Mouse (Mus musculus) intestine, postnatal 0 days (tissue): ENCODE measurements around the gene Olig1. TPM values are rescaled to one million over a fixed set of nuclear protein-coding genes. Genes with fewer than 3 reads are reported as not detected.
A peak's percentile ranks its signal among the peaks of the same experiment; 100 is the strongest.

Experiments
- ATAC-seq: fragments of 200-750 bp; cut with Nextera tagmentation; 2 replicates; pipeline ENCODE4 v1.8.0; 2017; ENCODE audit warnings: mild to moderate bottlenecking, moderate TSS enrichment, moderate library complexity
- H3K27ac ChIP-seq: fragments of 300-500 bp; sonication (generic); 2 replicates; pipeline ENCODE4 v1.5.1; 2014; ENCODE audit warnings: mild to moderate bottlenecking, low read depth, low read length, moderate library complexity
- H3K27me3 ChIP-seq: fragments of 300-500 bp; sonication (generic); replicated peaks from 2 replicates; pipeline ENCODE4 v1.6.1; 2014; ENCODE audit warnings: low read length, mixed read lengths; ENCODE audit not compliant: control insufficient read depth, insufficient read depth
- H3K36me3 ChIP-seq: fragments of 300-500 bp; sonication (generic); 2 replicates; pipeline ENCODE4 v1.6.1; 2014; ENCODE audit warnings: mild to moderate bottlenecking, moderate library complexity; ENCODE audit not compliant: control insufficient read depth, insufficient read depth
- H3K4me1 ChIP-seq: fragments of 300-500 bp; sonication (generic); replicated peaks from 2 replicates; pipeline ENCODE4 v1.6.1; 2014; ENCODE audit warnings: antibody characterized with exemption, low read length, mixed read lengths; ENCODE audit not compliant: control insufficient read depth, insufficient read depth
- H3K4me2 ChIP-seq: fragments of 300-500 bp; sonication (generic); replicated peaks from 2 replicates; pipeline ENCODE4 v1.6.1; 2014; ENCODE audit warnings: low read depth, mild to moderate bottlenecking, moderate library complexity
- H3K4me3 ChIP-seq: fragments of 300-500 bp; sonication (generic); 2 replicates; pipeline ENCODE4 v1.5.1; 2014; ENCODE audit warnings: low read depth, low read length
- H3K9ac ChIP-seq: fragments of 300-500 bp; sonication (generic); 2 replicates; pipeline ENCODE4 v1.6.1; 2014; ENCODE audit warnings: mild to moderate bottlenecking, low read depth, low read length
- H3K9me3 ChIP-seq: fragments of 300-500 bp; sonication (generic); 2 replicates; pipeline ENCODE4 v1.6.1; 2016; ENCODE audit warnings: mixed run types; ENCODE audit not compliant: control insufficient read depth
- CTCF ChIP-seq: sonication (generic); IDR thresholded peaks from 2 replicates; pipeline ENCODE4 v1.5.1; 2016; ENCODE audit warnings: low read depth, mild to moderate bottlenecking, control low read depth, antibody characterized with exemption, moderate library complexity
- WGBS: fragments of 180-500 bp; shearing (Covaris S2); extraction: QIAGEN DNeasy Blood & Tissue Kit; methylation state at CpG from one replicate; pipeline ENCODE4 v1.1.7; 2014; 5-methylcytosine and 5-hydroxymethylcytosine counted together
- polyA plus RNA-seq: library from polyadenylated mRNA; unstranded; fragments of >200 nt; fragmentation: Nextera tagmentation; extraction: Ambion mirVana; gene quantifications from 2 replicates; pipeline ENCODE4 v1.2.1, GENCODE M21; 2015

Olig1 gene
- not detected in 2 replicates for polyA plus RNA-seq

GRCm38 (mm10) chr16:91269468-91270211, at the start of gene Olig1:
Olig1 (plus strand) TSS chr16:91269772.
- Histone ChIP-seq H3K27me3 (peaks cover 87% of the 10 kb centered on the region), H3K9ac (no peak within 1 kb of the TSS), H3K36me3 (no peaks in the 10 kb centered on the region), H3K4me1 (0 out of 2 replicates have a peak, but pooled peaks cover 3% of the 10 kb centered on the region), H3K27ac (no peak within 1 kb of the TSS), H3K4me2 (peak within 1 kb of the TSS; percentile 66), H3K9me3 (no peaks in the 10 kb centered on the region), H3K4me3 (peak within 1 kb of the TSS; percentile 34)
- under 1% methylated on average over 64 of the region's 64 CpGs for WGBS
- ATAC-seq, result peak; percentile 61; the same call in 1 of the 2 replicates
- no peak for TF ChIP-seq CTCF

- 0 out of 2 replicates have a peak overlapping the region, but pooled peaks have one; percentile 0 for H3K4me3 ChIP-seq
- H3K27me3 ChIP-seq, result peaks cover 99% of the 10 kb centered on the region
- H3K36me3 ChIP-seq, result no peaks in the 10 kb centered on the region
- H3K9ac ChIP-seq, result no peak overlapping the region
- H3K4me1 ChIP-seq, result no peaks in the 10 kb centered on the region
- TF ChIP-seq CTCF, result no peak
- no peak for ATAC-seq
- H3K27ac ChIP-seq, result no peak overlapping the region
- no peaks in the 10 kb centered on the region for H3K9me3 ChIP-seq
- no peak overlapping the region for H3K4me2 ChIP-seq
- under 1% methylated on average over 25 of the region's 25 CpGs for WGBS
These were observed 47.4 kb upstream of the Olig1 start for GRCm38 (mm10) chr16:91222171-91222642.

GRCm38 (mm10) chr16:91222643-91223271, 46.8 kb upstream of the Olig1 start:
- H3K4me3 ChIP-seq, result 0 out of 2 replicates have a peak overlapping the region, but pooled peaks have one; percentile 0
- no peak overlapping the region for H3K9ac ChIP-seq
- under 1% methylated on average over 27 of the region's 27 CpGs for WGBS
- peaks cover 100% of the 10 kb centered on the region for H3K27me3 ChIP-seq
- H3K36me3 ChIP-seq, result no peaks in the 10 kb centered on the region
- no peak for ATAC-seq
- no peak overlapping the region for H3K27ac ChIP-seq
- TF ChIP-seq CTCF, result no peak
- no peak overlapping the region for H3K4me2 ChIP-seq
- H3K4me1 ChIP-seq, result no peaks in the 10 kb centered on the region
- H3K9me3 ChIP-seq, result no peaks in the 10 kb centered on the region

- Histone ChIP-seq H3K4me3 (no peak overlapping the region), H3K4me1 (no peaks in the 10 kb centered on the region), H3K9ac (no peak overlapping the region), H3K27ac (no peak overlapping the region), H3K9me3 (no peaks in the 10 kb centered on the region), H3K4me2 (no peak overlapping the region), H3K36me3 (no peaks in the 10 kb centered on the region), H3K27me3 (peaks cover 100% of the 10 kb centered on the region)
- no peak for ATAC-seq
- TF ChIP-seq CTCF, result no peak
- 2% methylated on average over 35 of the region's 35 CpGs for WGBS
These were observed 46.1 kb upstream of the Olig1 start for GRCm38 (mm10) chr16:91223327-91224067.

GRCm38 (mm10) chr16:91224068-91224402, 45.5 kb upstream of the Olig1 start:
- Histone ChIP-seq H3K27ac (no peak overlapping the region), H3K36me3 (no peaks in the 10 kb centered on the region), H3K4me3 (no peak overlapping the region), H3K4me2 (no peak overlapping the region), H3K9ac (no peak overlapping the region), H3K9me3 (no peaks in the 10 kb centered on the region), H3K27me3 (peaks cover 100% of the 10 kb centered on the region), H3K4me1 (no peaks in the 10 kb centered on the region)
- TF ChIP-seq CTCF, result no peak
- WGBS, result 11% methylated on average over 10 of the region's 10 CpGs
- ATAC-seq, result no peak
